Mouse (Mus musculus): ENCODE measurements at regions not wholly inside any gene's neighbourhood (a gene's known extent, or its start where the extent isn't known, plus 50 kb on each side); places are given as distances from the start of the nearest gene placed in this dataset.

DNA sequence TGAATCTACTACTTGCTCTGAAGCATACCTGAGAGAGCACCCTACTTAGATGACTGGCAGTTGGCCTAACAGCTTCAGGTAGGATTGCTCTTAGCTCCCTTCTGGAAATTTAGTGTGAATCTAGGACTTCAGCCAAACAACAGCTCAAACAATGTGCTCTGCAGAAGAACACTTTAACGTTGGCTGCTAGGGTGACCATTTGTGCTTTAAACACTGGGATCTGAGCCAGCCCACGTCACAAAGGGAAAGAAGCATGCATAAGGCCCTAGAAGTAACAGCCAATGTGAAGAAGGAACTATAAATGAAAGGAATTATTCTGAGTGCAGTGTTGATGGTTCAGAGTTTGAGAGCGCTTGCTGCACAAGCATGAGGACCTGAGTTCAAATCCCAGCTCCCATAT is 101.2 kb upstream of the Dock1 start:
- TF ChIP-seq CTCF (IDR thresholded peaks at IDR 0.05; ENCODE audit: control insufficient read depth, insufficient read depth, low read length): no peak
- no peak for TF ChIP-seq POLR2A (IDR thresholded peaks at IDR 0.05; ENCODE audit: borderline replicate concordance, control insufficient read depth, low read depth, low read length)

All from bone marrow, adult 2 months (tissue).